Mouse (Mus musculus) ES-Bruce4 (cell line): Measurements from ENCODE around the gene Med6.

Experiments used
- CTCF ChIP-seq: IDR thresholded peaks from one replicate; pipeline ENCODE4 v1.8.1; 2011; ENCODE audit warnings: low read depth, low read length
- EP300 ChIP-seq: IDR thresholded peaks from 2 replicates; pipeline ENCODE4 v1.6.1; 2011; ENCODE audit warnings: low read depth, low read length; ENCODE audit not compliant: insufficient read depth
- POLR2A ChIP-seq: IDR thresholded peaks from one replicate; pipeline ENCODE4 v1.8.1; 2011; ENCODE audit warnings: low read length; ENCODE audit not compliant: insufficient read depth

- TF ChIP-seq CTCF (no peak), POLR2A (peak; percentile 81), EP300 (no peak)
Measured at GRCm38 (mm10) chr12:81532316-81533028, 62.3 kb downstream of the Med6 start, which contains the start of the genes Gm20498 and Synj2bp.
